Mouse (Mus musculus): Measurements from ENCODE around the gene Cnr2. TPM values are rescaled to one million over a fixed set of nuclear protein-coding genes. Genes with fewer than 3 reads are reported as not detected.
A peak's percentile ranks its signal among the peaks of the same experiment; 100 is the strongest.
"Not testable (repeated sequence)": the region's sequence is repeated elsewhere in the genome, so short reads cannot be mapped to it uniquely, and the experiment has no call there.

Cnr2 gene
- polyA plus RNA-seq, 1 experiment from 2014 or later: 4.3 TPM

GRCm38 (mm10) chr4:135928376-135928775, 33.2 kb downstream of the Cnr2 start:
- no peak overlapping the region for H3K4me2 ChIP-seq
- no peak overlapping the region for H3K27ac ChIP-seq
- no peak overlapping the region for H3K9ac ChIP-seq
- H3K9me3 ChIP-seq (replicated peaks): no peaks in the 10 kb centered on the region
- H3K4me3 ChIP-seq: no peak overlapping the region
- peaks cover 60% of the 10 kb centered on the region for H3K36me3 ChIP-seq
- 87% methylated on average over 9 of the region's 9 CpGs for WGBS (ENCODE audit: insufficient replicate concordance)
- no peak for ATAC-seq
- H3K27me3 ChIP-seq (replicated peaks): no peaks in the 10 kb centered on the region
- peaks cover 21% of the 10 kb centered on the region for H3K4me1 ChIP-seq

DNA sequence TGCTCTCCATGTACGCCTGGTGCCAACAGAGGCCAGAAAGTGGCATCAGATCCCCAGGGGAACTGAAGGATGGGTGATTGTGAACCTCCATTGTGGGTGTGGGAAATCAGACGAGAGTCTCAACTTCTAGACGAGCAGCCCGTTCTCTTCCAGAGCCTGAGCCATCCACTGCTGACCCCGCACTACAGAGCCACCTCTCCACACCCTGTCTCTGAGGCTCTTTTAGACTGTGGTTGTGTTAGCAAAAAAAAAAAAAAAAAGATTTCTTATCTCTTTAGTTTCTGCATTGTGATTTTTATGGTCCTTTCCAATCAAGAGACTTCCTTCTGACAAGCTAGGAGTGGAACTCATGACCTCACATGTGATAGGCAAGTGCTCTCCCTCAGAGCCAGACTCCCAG, 34.2 kb downstream of the Cnr2 start:
- Histone ChIP-seq H3K36me3 (peaks cover 62% of the 10 kb centered on the region), H3K9me3 (replicated peaks) (no peaks in the 10 kb centered on the region)

GRCm38 (mm10) chr4:135929828-135930227, 34.6 kb downstream of the Cnr2 start:
- Histone ChIP-seq H3K4me3 (no peak overlapping the region), H3K9ac (no peak overlapping the region), H3K4me1 (peaks cover 36% of the 10 kb centered on the region), H3K27me3 (replicated peaks) (no peaks in the 10 kb centered on the region), H3K36me3 (peaks cover 58% of the 10 kb centered on the region), H3K4me2 (no peak overlapping the region), H3K27ac (no peak overlapping the region), H3K9me3 (replicated peaks) (no peaks in the 10 kb centered on the region)
- ATAC-seq: no peak
- 82% methylated on average over 9 of the region's 9 CpGs for WGBS (ENCODE audit: insufficient replicate concordance)

More for the DNA sequence above, 34.2 kb downstream of the Cnr2 start:
- Histone ChIP-seq H3K4me1 (peaks cover 32% of the 10 kb centered on the region), H3K9ac (no peak overlapping the region), H3K4me2 (no peak overlapping the region), H3K4me3 (no peak overlapping the region), H3K27me3 (replicated peaks) (no peaks in the 10 kb centered on the region), H3K27ac (no peak overlapping the region)
- no peak for ATAC-seq
- 83% methylated on average over 5 of the region's 5 CpGs for WGBS (ENCODE audit: insufficient replicate concordance)

GRCm38 (mm10) chr4:135930239-135930638, 35.0 kb downstream of the Cnr2 start:
- H3K27ac ChIP-seq: no peak overlapping the region
- no peak for ATAC-seq

GRCm38 (mm10) chr4:135931832-135932231, 36.6 kb downstream of the Cnr2 start:
- Histone ChIP-seq H3K4me2 (no peak overlapping the region), H3K27me3 (replicated peaks) (no peaks in the 10 kb centered on the region), H3K9ac (no peak overlapping the region), H3K4me1 (peaks cover 40% of the 10 kb centered on the region), H3K36me3 (peaks cover 42% of the 10 kb centered on the region), H3K4me3 (no peak overlapping the region), H3K27ac (no peak overlapping the region), H3K9me3 (replicated peaks) (no peaks in the 10 kb centered on the region)
- no peak for ATAC-seq
- WGBS (ENCODE audit: insufficient replicate concordance): 61% methylated on average over 5 of the region's 5 CpGs

More at GRCm38 (mm10) chr4:135930239-135930638, 35.0 kb downstream of the Cnr2 start:
- Histone ChIP-seq H3K9me3 (replicated peaks) (no peaks in the 10 kb centered on the region), H3K36me3 (peaks cover 57% of the 10 kb centered on the region), H3K9ac (no peak overlapping the region), H3K4me1 (peaks cover 40% of the 10 kb centered on the region), H3K4me2 (no peak overlapping the region), H3K27me3 (replicated peaks) (no peaks in the 10 kb centered on the region), H3K4me3 (no peak overlapping the region)
- 86% methylated on average over 8 of the region's 8 CpGs for WGBS (ENCODE audit: insufficient replicate concordance)

DNA sequence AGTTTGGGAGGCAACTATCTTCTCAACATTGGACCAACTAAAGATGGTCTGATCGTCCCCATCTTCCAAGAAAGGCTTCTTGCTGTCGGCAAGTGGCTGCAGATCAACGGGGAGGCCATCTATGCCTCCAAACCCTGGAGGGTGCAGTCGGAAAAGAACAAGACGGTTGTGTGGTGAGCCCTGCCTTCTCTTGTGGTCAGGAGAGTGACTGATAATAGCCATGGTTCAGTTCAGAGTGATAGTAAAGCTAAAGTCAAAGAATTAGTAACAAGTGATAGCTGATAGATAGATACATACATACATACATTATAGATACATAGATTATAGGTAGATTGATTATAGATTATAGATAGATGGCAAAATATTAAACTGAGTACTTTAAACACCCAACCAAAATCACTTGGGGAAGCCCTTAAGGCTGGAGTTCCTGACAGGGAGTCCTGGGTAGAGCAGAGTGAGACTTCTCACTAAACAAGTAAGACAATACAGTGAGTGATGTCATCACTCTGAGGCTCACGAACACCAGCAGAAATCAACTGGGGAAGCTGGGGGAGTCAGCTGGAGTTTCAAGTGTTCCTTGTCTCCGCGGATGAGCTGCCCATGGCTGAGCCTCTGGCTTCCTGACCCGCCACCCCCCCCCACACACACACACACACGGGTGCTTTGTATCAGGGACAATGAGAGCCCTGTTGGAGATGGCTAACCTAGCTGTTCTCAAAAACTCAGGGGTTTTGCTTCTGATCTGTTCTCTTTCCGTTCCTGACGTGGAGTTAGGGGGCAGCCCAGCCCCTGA, 39.7 kb downstream of the Cnr2 start:
- Histone ChIP-seq H3K4me3 (no peak overlapping the region), H3K4me2 (peak overlapping the region; percentile 41), H3K9me3 (replicated peaks) (no peaks in the 10 kb centered on the region), H3K4me1 (peaks cover 64% of the 10 kb centered on the region), H3K9ac (peak overlapping the region; percentile 50), H3K27me3 (replicated peaks) (no peaks in the 10 kb centered on the region), H3K27ac (peak overlapping the region; percentile 74), H3K36me3 (peaks cover 48% of the 10 kb centered on the region)
- WGBS (ENCODE audit: insufficient replicate concordance): 21% methylated on average over 12 of the region's 12 CpGs
- ATAC-seq: peak; percentile 65

DNA sequence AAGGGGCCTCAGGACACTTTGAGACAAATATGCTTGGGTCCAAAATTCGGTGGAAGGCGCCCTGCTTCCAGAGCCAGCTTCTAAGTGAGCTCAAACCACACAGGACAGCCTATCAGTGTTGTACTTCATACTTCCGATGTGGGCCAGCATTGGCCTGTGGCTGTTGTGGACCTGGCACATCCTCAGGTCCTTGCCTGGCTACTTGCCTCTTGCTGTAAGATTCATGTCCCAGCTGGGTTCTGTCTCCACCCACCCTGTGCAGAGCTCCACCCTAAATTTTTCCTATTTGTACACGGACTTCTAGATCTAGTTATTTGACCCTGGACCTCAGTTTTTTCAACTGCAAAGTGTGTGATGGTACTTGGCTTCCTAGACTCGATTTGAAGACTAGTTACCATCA, 40.3 kb downstream of the Cnr2 start:
- Histone ChIP-seq H3K36me3 (peaks cover 44% of the 10 kb centered on the region), H3K9ac (peak overlapping the region; percentile 50; the same call in 1 of the 2 replicates), H3K27me3 (replicated peaks) (no peaks in the 10 kb centered on the region), H3K4me2 (peak overlapping the region; percentile 41), H3K9me3 (replicated peaks) (no peaks in the 10 kb centered on the region), H3K27ac (peak overlapping the region; percentile 70), H3K4me3 (no peak overlapping the region), H3K4me1 (peaks cover 64% of the 10 kb centered on the region)
- WGBS (ENCODE audit: insufficient replicate concordance): 46% methylated on average over 5 of the region's 5 CpGs
- ATAC-seq: no peak

DNA sequence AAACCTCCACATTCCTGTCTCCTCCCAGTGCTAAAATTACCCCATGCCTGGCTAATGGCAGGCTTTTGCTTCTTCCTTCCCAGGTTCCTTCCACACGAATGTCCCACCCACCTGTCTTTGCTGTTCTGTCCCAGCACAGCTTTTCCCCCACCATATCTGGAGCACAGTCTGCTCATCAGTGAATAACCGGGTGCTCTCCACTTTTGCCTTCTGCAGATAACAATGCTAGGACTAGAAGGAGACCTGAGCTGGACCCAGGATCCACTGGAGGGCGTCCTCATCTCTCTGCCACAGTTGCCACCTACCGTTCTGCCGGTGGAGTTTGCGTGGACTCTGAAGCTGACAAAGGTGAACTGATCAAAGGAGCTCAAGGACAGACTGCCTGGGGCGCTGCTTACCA, 43.7 kb downstream of the Cnr2 start:
- peak; percentile 71 for ATAC-seq
- Histone ChIP-seq H3K4me3 (no peak overlapping the region), H3K27ac (peak overlapping the region; percentile 37; the same call in 1 of the 2 replicates)

GRCm38 (mm10) chr4:135941026-135941425, 45.8 kb downstream of the Cnr2 start:
- H3K4me2 ChIP-seq; H3K4me3 ChIP-seq; H3K27me3 ChIP-seq (replicated peaks); H3K9ac ChIP-seq; H3K27ac ChIP-seq; ATAC-seq; H3K9me3 ChIP-seq (replicated peaks): not testable (repeated sequence)
- Histone ChIP-seq H3K36me3 (peaks cover 22% of the 10 kb centered on the region), H3K4me1 (peaks cover 57% of the 10 kb centered on the region)
- WGBS (ENCODE audit: insufficient replicate concordance): 73% methylated on average over 8 of the region's 8 CpGs

More for the DNA sequence above, 43.7 kb downstream of the Cnr2 start:
- no peaks in the 10 kb centered on the region for H3K27me3 ChIP-seq (replicated peaks)
- peaks cover 71% of the 10 kb centered on the region for H3K4me1 ChIP-seq
- no peaks in the 10 kb centered on the region for H3K9me3 ChIP-seq (replicated peaks)
- H3K36me3 ChIP-seq: peaks cover 26% of the 10 kb centered on the region
- WGBS (ENCODE audit: insufficient replicate concordance): 48% methylated on average over 7 of the region's 7 CpGs
- no peak overlapping the region for H3K9ac ChIP-seq
- H3K4me2 ChIP-seq: no peak overlapping the region

- peaks cover 50% of the 10 kb centered on the region for H3K4me1 ChIP-seq
- no peak for ATAC-seq
- H3K27me3 ChIP-seq (replicated peaks): no peaks in the 10 kb centered on the region
- H3K9me3 ChIP-seq (replicated peaks): no peaks in the 10 kb centered on the region
- H3K9ac ChIP-seq: no peak overlapping the region
- WGBS (ENCODE audit: insufficient replicate concordance): 53% methylated on average over 6 of the region's 6 CpGs
- peaks cover 22% of the 10 kb centered on the region for H3K36me3 ChIP-seq
- no peak overlapping the region for H3K4me2 ChIP-seq
- no peak overlapping the region for H3K27ac ChIP-seq
- H3K4me3 ChIP-seq: no peak overlapping the region
Measured at GRCm38 (mm10) chr4:135942193-135942592, 47.0 kb downstream of the Cnr2 start.

DNA sequence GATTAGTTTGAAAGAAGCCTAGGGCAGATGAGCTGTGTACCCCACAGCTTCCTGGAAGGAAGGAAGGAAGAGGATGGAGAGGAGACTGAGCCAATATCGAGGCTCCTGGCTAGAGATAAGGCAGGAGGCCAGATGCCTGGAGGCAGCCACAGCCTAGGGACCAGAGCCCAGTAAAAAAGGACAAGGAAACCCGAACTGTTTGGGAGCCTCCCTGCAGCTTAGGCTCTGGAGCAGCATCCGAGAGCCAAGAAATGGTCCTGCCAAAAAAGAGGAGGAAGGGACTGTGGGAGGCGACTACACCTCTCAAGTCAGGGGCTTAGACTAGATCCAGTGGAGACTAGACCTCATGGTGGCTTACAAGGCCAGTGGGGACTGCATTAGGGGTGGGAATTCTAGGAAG, 48.2 kb downstream of the Cnr2 start:
- Histone ChIP-seq H3K4me3 (no peak overlapping the region), H3K36me3 (peaks cover 22% of the 10 kb centered on the region), H3K27me3 (replicated peaks) (no peaks in the 10 kb centered on the region), H3K4me1 (peaks cover 49% of the 10 kb centered on the region), H3K27ac (no peak overlapping the region), H3K9me3 (replicated peaks) (no peaks in the 10 kb centered on the region), H3K9ac (no peak overlapping the region), H3K4me2 (no peak overlapping the region)
- no peak for ATAC-seq
- WGBS (ENCODE audit: insufficient replicate concordance): 37% methylated on average over 4 of the region's 4 CpGs

DNA sequence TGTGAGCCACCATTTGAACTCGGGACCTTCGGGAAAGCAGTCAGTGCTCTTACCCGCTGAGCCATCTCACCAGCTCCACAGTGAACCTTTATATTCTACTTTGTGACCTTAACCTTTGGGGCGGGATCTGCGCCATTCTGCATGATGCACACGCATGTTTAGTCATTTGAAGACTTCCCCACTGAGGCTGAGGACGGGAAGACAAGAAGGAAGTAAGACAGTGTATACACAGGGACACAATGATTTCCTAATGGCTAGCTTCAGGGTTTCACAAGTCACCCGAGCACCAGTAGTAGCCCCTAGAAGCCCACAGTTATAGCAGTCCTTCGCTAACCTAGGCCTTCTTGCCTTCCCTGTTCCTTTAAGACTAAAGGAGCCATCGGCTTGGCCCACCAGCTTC, 50.5 kb downstream of the Cnr2 start:
- no peaks in the 10 kb centered on the region for H3K9me3 ChIP-seq (replicated peaks)
- H3K4me1 ChIP-seq: peaks cover 52% of the 10 kb centered on the region
- peaks cover 5% of the 10 kb centered on the region for H3K36me3 ChIP-seq
- WGBS (ENCODE audit: insufficient replicate concordance): 65% methylated on average over 10 of the region's 10 CpGs
- peak overlapping the region; percentile 71; the same call in 1 of the 2 replicates for H3K27ac ChIP-seq
- 0 out of 2 replicates have a peak, but pooled peaks have one; percentile 9 for ATAC-seq
- peak overlapping the region; percentile 85 for H3K4me2 ChIP-seq
- H3K9ac ChIP-seq: peak overlapping the region; percentile 84
- H3K27me3 ChIP-seq (replicated peaks): no peaks in the 10 kb centered on the region
- peak overlapping the region; percentile 86 for H3K4me3 ChIP-seq

Measured in liver, embryonic 12.5 days (tissue).